Mouse (Mus musculus): Measurements from ENCODE around the gene Duox2.

Duox2 gene

DNA sequence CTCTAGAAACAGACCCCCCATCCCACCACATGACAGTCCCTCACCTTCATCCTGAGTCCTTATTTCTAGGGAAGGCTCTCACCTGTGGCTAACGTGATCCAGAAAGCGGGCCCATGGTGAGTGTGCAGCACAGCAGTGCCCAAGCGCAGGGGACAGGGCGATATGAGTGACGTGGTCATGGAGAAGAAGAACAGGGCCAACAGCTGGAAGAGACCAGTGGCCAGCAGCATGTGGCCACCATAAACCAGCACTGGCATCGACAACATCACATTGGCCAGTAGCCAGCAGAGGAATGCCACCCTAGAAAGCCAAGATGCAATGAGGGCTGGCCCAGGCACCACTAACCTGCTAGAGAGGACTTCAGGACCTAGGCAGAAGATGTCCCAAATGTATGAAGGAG is 6.3 kb upstream of the Duox2 start:
- in situ Hi-C loops (cut with MboI; ENCODE audit: unreplicated experiment in 2 of 2) = loop anchor here in 1 of 2 experiments (10.0 kb wide), 1 partner anchor 110 kb away; no protein-coding TSS in a partner anchor

DNA sequence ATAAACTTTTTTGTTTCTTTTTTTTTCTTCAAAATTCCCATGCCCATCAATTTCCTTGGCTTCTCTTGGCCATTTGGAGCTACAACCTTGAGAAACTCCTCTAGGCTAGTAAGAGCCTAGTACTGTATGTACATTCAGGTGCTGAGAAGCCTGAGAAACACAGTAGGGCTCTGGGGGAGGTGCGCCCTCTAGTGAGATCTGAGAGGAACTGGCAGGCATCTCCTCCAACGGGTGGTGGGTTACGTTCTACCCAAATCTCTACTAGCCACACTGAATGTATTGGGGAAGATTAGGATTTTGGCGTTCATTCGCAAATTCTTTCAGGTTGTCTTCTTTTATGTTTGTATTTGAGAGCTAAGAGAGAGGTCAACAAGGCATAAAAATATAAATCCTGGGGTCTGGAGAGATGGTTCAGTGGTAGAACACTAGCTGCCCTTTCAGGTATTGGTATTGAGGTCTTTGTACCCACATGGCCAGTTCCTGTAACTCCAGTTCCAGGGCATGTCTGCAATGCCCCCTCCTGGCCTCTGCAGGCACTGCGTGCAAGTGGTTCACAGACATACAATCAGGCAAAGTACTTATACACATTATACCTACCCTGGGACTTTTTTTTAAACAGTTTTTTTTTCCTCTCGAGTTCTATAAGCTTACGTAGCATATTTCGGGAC is 4.5 kb upstream of the Duox2 start:
- in situ Hi-C loops (cut with MboI; ENCODE audit: unreplicated experiment in 2 of 2) = loop anchor here in 1 of 2 experiments (10.0 kb wide), 1 partner anchor 108 kb away; no protein-coding TSS in a partner anchor

GRCm38 (mm10) chr2:122301921-122302573 is 3.8 kb upstream of the Duox2 start:
- in situ Hi-C loops (cut with MboI; ENCODE audit: unreplicated experiment in 2 of 2) = loop anchor here in 1 of 2 experiments (10.0 kb wide), 1 partner anchor 107 kb away; no protein-coding TSS in a partner anchor

DNA sequence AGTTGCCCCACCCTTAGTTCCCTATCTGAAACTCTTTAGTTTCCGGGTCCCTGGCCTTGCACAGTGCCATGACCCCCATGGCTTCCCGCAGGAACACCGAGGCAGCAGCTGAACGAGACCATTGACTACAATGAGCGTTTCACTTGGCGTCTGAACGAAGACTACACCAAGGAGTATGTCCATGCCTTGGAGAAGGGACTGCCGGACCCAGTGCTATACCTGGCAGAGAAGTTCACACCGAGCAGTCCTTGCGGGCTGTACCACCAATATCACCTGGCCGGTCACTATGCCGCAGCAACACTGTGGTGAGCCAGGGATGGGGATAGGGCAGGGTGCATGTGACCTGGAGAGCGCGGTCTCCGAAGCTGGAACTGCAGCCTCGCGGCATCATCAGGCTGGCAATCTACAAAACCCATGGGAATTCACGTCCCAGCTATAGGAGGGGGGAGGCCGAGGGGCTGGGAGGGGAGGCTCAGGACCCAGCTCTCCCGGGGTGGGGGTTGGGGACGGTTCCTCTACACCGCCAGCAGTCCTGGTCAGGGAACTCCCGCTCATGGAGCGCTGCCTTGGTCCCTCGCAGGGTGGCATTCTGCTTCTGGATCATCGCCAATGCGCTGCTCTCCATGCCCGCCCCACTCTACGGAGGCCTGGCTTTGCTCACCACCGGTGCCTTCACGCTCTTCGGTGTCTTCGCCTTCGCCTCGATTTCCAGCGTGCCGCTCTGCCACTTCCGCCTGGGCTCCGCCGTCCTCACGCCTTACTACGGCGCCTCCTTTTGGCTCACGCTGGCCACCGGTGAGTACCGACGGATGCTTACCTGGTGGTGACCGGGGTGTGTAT is 3.1 kb upstream of the Duox2 start:
- in situ Hi-C loops (cut with MboI; ENCODE audit: unreplicated experiment in 2 of 2) = loop anchor here in 1 of 2 experiments (10.0 kb wide), 1 partner anchor 106 kb away; no protein-coding TSS in a partner anchor

DNA sequence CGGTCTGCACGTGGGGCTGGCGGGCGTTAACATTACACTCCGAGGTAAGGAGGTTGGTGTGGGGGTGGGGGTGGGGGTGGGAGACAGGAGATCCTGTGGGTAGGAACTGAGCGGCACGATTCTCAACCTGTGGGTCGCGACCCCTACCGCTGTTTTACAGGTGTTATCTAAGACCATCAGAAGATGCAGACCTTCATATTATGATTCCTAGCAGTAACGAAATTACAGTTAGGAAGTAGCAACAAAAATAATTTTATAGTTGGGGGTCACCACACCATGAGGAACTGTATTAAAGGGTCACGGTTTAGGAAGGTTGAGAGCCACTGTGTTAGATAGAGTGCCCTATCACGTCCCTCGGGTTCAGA is 2.4 kb upstream of the Duox2 start:
- in situ Hi-C loops (cut with MboI; ENCODE audit: unreplicated experiment in 2 of 2) = loop anchor here in 1 of 2 experiments (10.0 kb wide), 1 partner anchor 106 kb away; no protein-coding TSS in a partner anchor

GRCm38 (mm10) chr2:122299911-122300655 is 1.8 kb upstream of the Duox2 start:
- in situ Hi-C loops (cut with MboI; ENCODE audit: unreplicated experiment in 2 of 2) = loop anchor here (5.0 to 10.0 kb wide), 2 partner anchors 105 to 108 kb away; no protein-coding TSS in a partner anchor

GRCm38 (mm10) chr2:122298596-122299490 is 594 bp upstream of the Duox2 start, which contains the start of gene Duoxa2:
Gene Duoxa2, plus strand, starts transcription at chr2:122298900.
- in situ Hi-C loops (cut with MboI; ENCODE audit: unreplicated experiment in 2 of 2) = loop anchor here in 1 of 2 experiments (5.0 kb wide), 1 partner anchor 107 kb away; no protein-coding TSS in a partner anchor

DNA sequence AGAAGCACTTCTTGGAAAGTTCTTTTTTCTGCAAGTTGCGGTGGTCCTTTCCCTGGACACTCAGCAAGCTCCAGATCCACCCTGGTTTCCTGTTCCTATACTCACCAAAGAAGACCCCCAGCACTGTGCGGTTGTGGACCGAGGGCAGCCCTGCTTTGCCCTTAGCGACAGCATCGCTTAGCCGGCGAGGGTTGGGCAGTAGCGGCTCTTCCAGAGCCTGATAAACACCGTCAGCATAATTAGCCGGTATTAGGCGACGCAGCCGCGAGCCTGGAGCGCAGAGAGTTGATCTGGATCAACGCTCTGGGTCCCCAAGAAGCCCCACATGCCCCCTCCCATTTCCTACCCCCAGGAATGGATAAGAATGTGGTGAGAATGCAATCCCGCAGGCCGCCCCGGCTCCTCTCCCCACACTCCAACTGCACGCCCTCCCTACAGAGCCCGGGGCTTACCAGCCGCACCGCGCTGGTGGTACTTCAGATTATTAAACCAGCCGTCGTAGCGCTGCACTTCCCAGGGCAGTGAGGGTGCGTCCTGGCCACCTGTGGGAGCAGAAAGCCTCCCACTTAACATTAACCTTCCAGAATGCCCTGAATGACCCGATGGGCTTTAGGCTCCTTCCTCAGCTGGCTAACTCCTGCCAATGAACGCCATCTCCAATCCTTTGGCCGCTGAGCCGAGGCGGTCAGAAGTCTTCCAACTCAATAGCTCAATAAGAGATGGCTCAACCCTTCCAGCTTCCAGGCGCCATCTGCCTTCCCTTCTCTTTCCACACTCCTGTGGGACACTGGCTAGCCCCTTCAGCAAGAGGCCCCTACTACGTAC is 766 bp downstream of the Duox2 start:
- in situ Hi-C loops (cut with MboI; ENCODE audit: unreplicated experiment in 2 of 2) = loop anchor here in 1 of 2 experiments (5.0 kb wide), 1 partner anchor 105 kb away; no protein-coding TSS in a partner anchor

GRCm38 (mm10) chr2:122294916-122295315 is 3.3 kb downstream of the Duox2 start:
- in situ Hi-C loops (cut with MboI; ENCODE audit: unreplicated experiment in 2 of 2) = loop anchor here in 1 of 2 experiments (5.0 kb wide), 1 partner anchor 103 kb away; no protein-coding TSS in a partner anchor

DNA sequence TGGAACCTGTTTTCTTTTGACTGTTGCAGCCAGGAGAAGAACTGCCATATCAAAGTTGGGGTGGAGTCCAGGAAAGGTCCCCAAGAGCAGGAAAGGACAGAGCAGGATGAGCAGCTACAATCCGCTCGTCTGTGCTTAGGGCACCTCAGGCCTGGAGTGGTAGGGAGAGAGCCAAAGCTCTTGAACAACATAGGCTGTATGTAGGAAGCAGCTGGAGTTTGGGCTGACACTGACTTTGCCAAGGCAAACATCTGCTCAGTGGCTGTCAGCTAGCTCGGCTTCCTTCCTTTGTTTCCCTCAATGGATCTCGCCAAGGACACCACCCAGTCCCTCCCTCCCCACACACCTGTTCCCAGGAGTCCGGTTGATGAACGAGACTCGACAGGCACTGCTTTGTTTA is 12.1 kb downstream of the Duox2 start:
- in situ Hi-C loops (cut with MboI; ENCODE audit: unreplicated experiment in 2 of 2) = no loop called here

- in situ Hi-C loops (cut with MboI; ENCODE audit: unreplicated experiment in 2 of 2) = no loop called here
Observed at GRCm38 (mm10) chr2:122284091-122284490, 14.2 kb downstream of the Duox2 start.

DNA sequence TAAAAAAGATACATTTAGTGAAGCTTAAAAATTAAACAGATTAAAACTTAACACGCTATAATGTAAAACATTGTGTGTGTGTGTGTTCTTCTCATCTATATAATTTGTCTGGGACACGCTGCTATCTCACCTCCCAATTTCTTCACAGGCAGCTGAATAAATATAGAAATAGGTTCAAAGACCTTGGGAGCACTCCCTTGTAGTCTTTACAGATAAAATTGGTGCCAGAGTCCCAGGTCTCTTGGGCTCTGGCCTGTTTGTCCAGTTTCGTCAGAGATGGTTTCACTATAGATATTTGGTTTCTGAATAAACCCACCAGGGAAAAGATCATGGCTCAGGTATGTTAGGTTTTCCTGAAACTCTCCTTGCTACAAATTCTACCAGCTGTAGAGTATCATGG is 19.5 kb downstream of the Duox2 start:
- in situ Hi-C loops (cut with MboI; ENCODE audit: unreplicated experiment in 2 of 2) = no loop called here

- in situ Hi-C loops (cut with MboI; ENCODE audit: unreplicated experiment in 2 of 2) = no loop called here
Observed at GRCm38 (mm10) chr2:122266407-122267193, 31.6 kb downstream of the Duox2 start.

DNA sequence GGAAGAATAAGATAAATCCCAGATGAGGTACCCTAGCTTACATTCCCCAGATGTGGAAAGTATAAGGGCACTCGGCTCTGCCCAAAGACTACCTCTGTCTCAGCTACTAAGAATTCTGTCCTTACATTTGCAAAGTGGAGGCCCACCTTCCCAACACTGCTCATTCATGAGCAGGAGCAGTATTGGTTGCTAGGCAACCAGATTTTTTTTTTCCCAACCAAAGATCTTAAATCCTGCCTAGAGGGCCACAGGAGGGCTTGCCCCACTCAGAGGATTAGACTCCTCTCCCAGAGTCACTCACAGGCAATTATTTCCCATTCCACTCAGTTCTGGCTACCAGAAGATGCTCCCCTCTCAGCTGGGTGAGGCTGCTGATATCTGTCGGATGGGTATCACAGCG is 33.6 kb downstream of the Duox2 start:
- in situ Hi-C loops (cut with MboI; ENCODE audit: unreplicated experiment in 2 of 2) = no loop called here

DNA sequence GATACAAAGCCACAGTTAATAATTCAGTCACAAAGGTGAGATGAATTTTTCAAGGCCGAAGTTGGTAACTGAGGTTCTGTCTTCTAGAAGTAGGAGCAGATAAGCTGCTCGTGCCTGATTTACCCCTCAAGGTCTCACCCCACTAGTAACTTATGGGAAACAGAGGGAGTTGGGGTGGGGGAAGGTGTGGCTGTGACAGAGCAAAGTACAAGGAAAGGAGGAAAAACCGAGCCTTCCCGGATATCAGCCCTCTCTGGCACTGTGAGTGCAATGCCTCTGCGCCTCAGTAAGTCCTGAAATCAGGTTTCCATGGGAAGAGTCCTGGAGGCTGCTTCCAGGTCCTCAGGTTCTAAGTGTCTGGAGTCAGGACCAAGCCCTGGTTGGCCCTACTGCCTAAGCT is 37.5 kb downstream of the Duox2 start:
- in situ Hi-C loops (cut with MboI; ENCODE audit: unreplicated experiment in 2 of 2) = no loop called here

- in situ Hi-C loops (cut with MboI; ENCODE audit: unreplicated experiment in 2 of 2) = no loop called here
Observed at GRCm38 (mm10) chr2:122255997-122256396, 42.3 kb downstream of the Duox2 start.

- in situ Hi-C loops (cut with MboI; ENCODE audit: unreplicated experiment in 2 of 2) = loop anchor here in 1 of 2 experiments (10.0 kb wide), 1 partner anchor 173 kb away; no protein-coding TSS in a partner anchor
Observed at GRCm38 (mm10) chr2:122247786-122248185, 50.5 kb downstream of the Duox2 start.
